Mouse (Mus musculus) stomach, embryonic 15.5 days (tissue): ENCODE measurements around the gene Acsf3. TPM values are rescaled to one million over a fixed set of nuclear protein-coding genes. Genes with fewer than 3 reads are reported as not detected.

Source experiments
- ATAC-seq: fragments of 200-750 bp; cut with Nextera tagmentation; 2 replicates; pipeline ENCODE4 v1.8.0; 2017; ENCODE audit warnings: low read depth, moderate number of reproducible peaks, moderate TSS enrichment; ENCODE audit not compliant: insufficient read depth, low FRiP score
- H3K27ac ChIP-seq: fragments of 300-500 bp; sonication (generic); 2 replicates; pipeline ENCODE4 v1.5.1; 2015; ENCODE audit warnings: mild to moderate bottlenecking, inconsistent platforms
- H3K27me3 ChIP-seq: fragments of 300-500 bp; sonication (generic); replicated peaks from 2 replicates; pipeline ENCODE4 v1.6.1; 2015; ENCODE audit warnings: inconsistent platforms
- H3K36me3 ChIP-seq: fragments of 300-500 bp; sonication (generic); 2 replicates; pipeline ENCODE4 v1.6.1; 2015; ENCODE audit warnings: inconsistent platforms
- H3K4me1 ChIP-seq: fragments of 300-500 bp; sonication (generic); 2 replicates; pipeline ENCODE4 v1.6.1; 2015; ENCODE audit warnings: inconsistent platforms
- H3K4me2 ChIP-seq: fragments of 300-500 bp; sonication (generic); 2 replicates; pipeline ENCODE4 v1.6.1; 2015; ENCODE audit warnings: mild to moderate bottlenecking, inconsistent platforms
- H3K4me3 ChIP-seq: fragments of 300-500 bp; sonication (generic); replicated peaks from 2 replicates; pipeline ENCODE4 v1.5.1; 2015; ENCODE audit warnings: inconsistent platforms
- H3K9ac ChIP-seq: fragments of 300-500 bp; sonication (generic); 2 replicates; pipeline ENCODE4 v1.6.1; 2015; ENCODE audit warnings: inconsistent platforms
- H3K9me3 ChIP-seq: fragments of 300-500 bp; sonication (generic); 2 replicates; pipeline ENCODE4 v1.6.1; 2016; ENCODE audit warnings: inconsistent platforms
- whole genome bisulfite sequencing: fragments of 180-500 bp; shearing (Covaris S2); methylation state at CpG from one replicate; pipeline ENCODE4 v1.1.7; 2015; 5-methylcytosine and 5-hydroxymethylcytosine counted together
- polyA plus RNA-seq: library from polyadenylated mRNA; unstranded; fragments of >200 nt; fragmentation: Nextera tagmentation; extraction: Ambion mirVana; gene quantifications from 2 replicates; pipeline ENCODE4 v1.2.1, GENCODE M21; 2015

Gene Acsf3
- polyA plus RNA-seq, 1 experiment from 2014 or later, result 16.5 TPM

DNA sequence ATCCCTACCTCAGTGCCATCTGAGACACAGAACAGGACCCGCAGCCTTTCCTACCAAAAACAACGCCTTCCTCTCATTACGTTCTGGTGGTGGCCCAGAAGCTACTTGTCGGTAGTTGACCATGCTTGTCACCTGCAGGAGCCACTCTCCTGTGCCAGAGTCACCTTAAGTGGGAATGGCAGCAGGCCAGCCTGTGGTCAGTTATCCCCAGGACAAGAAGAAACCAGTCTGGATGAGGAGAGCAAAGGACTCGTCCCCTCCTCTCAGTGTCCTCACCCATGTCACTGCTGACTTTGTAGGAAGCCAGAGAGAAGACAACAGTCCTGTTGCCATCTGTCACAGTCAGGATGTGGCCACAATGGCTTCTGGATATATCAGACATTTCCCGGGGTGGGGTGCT is 41.7 kb downstream of the Acsf3 start:
- H3K9ac ChIP-seq, result no peak overlapping the region
- H3K4me2 ChIP-seq, result no peak overlapping the region
- H3K9me3 ChIP-seq, result no peaks in the 10 kb centered on the region
- 89% methylated on average over 6 of the region's 6 CpGs for WGBS
- H3K27ac ChIP-seq, result no peak overlapping the region
- ATAC-seq, result no peak
- H3K4me1 ChIP-seq, result no peaks in the 10 kb centered on the region
- H3K4me3 ChIP-seq, result no peak overlapping the region
- H3K27me3 ChIP-seq, result no peaks in the 10 kb centered on the region
- H3K36me3 ChIP-seq, result no peaks in the 10 kb centered on the region

DNA sequence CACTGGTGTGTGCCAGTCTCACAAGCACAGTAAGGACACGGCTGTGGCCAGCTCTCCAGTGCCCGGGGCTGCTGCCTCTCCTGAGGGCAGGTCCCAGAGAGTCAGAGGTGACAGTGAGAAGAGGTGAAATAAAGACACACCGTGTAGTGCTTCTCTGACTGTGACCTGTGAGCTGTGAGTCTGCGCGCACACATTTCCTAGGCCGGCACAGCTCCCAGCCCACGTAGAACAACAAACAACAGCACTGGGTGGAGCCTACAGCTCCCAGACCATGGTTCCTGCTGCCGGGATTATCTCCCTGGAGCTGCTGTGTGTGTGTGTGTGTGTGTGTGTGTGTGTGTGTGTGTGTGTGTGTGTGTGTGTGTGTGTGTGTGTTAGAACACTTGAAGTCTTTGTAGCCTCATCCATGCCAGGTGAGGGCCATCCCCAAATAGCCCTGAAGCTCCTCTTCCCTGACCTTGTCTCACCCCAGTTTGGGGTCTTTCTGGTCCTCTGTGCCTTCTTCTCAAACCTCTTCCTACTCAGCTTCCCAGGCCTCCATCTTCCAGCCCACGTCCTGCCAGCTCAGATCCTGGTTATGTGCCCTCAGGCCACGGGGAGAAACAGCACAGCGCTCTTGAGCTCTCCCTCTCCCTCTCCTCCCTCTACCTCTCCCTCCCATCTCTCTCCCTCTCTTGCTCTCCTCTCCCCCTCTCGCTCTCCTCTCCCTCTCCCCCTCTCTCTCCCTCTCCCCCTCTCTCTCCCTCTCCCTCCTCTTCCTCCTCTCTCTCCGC is 42.6 kb downstream of the Acsf3 start:
- ATAC-seq, result no peak
- WGBS, result 38% methylated on average over 13 of the region's 13 CpGs
- Histone ChIP-seq H3K9ac (no peak overlapping the region), H3K27ac (no peak overlapping the region), H3K4me1 (no peaks in the 10 kb centered on the region), H3K4me3 (no peak overlapping the region), H3K9me3 (no peaks in the 10 kb centered on the region), H3K27me3 (no peaks in the 10 kb centered on the region), H3K36me3 (no peaks in the 10 kb centered on the region), H3K4me2 (no peak overlapping the region)

DNA sequence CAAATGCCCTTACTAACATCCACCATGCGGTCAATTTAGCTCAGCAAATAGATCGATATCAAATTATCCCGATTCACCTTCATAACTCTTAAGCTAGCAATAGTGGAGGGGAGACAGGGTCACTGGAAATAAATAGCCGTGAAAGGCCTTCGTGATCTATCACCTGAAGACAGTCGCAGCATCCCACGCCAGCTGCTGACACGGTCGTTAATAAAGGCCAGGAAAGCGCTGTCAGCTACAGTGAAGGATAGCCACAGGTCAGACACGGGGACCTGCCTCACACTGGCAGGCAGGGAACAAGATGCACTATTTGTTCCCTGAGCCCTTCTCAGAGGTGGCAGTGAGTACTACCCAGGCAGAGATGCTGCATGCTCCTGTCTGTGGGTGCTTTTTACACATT is 44.5 kb downstream of the Acsf3 start:
- no peaks in the 10 kb centered on the region for H3K9me3 ChIP-seq
- no peak overlapping the region for H3K27ac ChIP-seq
- no peak overlapping the region for H3K4me3 ChIP-seq
- no peaks in the 10 kb centered on the region for H3K36me3 ChIP-seq
- H3K4me1 ChIP-seq, result no peaks in the 10 kb centered on the region; the same call in 1 of the 2 replicates
- no peaks in the 10 kb centered on the region for H3K27me3 ChIP-seq
- 31% methylated on average over 11 of the region's 11 CpGs for WGBS
- H3K9ac ChIP-seq, result no peak overlapping the region
- ATAC-seq, result no peak
- H3K4me2 ChIP-seq, result no peak overlapping the region

DNA sequence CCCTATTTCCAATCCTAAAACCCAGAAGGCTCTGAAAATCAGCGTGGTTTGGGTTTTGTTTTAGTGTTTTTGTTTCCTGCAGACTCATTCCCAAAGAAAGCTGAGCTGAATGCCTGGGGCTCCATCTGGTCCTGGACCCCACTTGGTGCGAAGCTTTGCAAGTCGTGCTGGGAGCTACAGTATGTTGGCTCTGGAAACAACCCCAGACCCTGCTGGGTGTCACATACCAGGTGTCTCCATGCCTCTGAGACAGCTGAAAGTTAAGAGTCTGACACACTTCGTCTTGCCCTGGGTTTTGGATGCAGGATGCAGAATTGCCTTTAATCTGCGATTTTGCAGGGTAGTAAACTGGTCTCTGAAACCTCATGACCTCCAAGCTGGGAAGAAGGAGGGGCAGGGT is 49.3 kb downstream of the Acsf3 start:
- Histone ChIP-seq H3K27ac (no peak overlapping the region), H3K9me3 (no peaks in the 10 kb centered on the region), H3K9ac (no peak overlapping the region), H3K27me3 (no peaks in the 10 kb centered on the region), H3K36me3 (no peaks in the 10 kb centered on the region), H3K4me3 (no peak overlapping the region), H3K4me1 (no peaks in the 10 kb centered on the region; the same call in 1 of the 2 replicates), H3K4me2 (no peak overlapping the region)
- WGBS, result 53% methylated on average over 5 of the region's 5 CpGs
- ATAC-seq, result no peak

DNA sequence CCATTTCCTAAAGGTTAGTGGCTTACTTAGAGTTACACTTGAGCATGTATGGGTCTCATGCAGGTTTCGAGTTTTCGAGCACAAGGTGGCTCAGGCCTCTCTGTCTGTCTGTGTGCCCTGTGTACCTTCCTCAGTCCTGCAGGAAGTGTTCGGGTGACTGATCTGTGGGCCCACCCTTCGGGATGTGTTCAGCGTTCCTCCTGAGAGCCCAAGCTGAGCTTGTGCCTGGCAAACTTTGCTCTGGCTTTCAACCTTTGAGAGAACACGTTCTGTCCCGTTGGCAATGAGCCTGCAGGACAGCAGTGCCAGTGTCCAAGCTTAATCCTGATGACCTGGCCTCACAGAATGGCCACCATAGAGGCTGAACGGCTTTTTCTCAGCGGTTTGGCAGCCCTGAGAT is 49.7 kb downstream of the Acsf3 start:
- Histone ChIP-seq H3K9me3 (no peaks in the 10 kb centered on the region), H3K4me2 (no peak overlapping the region), H3K36me3 (no peaks in the 10 kb centered on the region), H3K4me1 (no peaks in the 10 kb centered on the region; the same call in 1 of the 2 replicates), H3K27me3 (no peaks in the 10 kb centered on the region), H3K9ac (no peak overlapping the region), H3K27ac (no peak overlapping the region), H3K4me3 (no peak overlapping the region)
- no peak for ATAC-seq
- WGBS, result 79% methylated on average over 9 of the region's 9 CpGs

DNA sequence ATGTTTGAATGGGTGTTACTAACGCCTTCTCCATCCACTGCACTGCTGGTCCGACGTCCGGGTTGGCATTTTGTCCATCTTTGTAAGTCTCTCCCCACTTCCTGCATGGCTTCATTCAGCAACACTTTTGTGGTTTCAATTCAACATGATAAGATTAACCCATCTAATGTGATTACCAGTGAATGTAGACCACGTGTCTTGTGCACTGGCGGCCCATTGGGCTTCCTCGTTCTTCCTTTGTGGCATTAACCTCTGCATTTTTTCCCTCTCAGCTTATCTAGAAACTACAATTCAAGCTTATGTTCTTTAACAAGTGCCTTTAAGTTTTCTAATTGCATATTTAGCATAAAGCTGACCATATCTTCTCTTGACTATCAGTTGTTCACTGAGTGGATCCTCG is 50.1 kb downstream of the Acsf3 start:
- no peaks in the 10 kb centered on the region for H3K27me3 ChIP-seq
- 76% methylated on average over 8 of the region's 8 CpGs for WGBS
- no peak for ATAC-seq

DNA sequence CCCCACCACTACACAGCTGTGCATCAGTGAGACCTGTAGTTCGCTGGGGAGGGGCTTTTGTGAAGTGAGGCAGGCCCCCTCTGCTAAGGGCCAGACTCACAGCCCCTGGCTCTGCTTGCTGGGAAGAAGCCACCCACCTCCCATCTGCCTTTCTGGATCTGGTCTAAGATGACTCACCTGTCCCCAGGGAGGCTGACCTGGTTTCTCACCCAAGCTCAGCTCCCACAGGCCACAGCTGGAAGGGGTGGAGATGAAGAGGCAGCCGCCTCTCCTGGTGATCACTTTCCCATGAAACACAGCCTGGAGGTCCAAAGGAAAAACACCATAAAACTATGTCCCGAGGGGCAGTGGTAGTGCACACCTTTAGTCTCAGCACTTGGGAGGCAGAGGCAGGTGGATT is 54.1 kb downstream of the Acsf3 start:
- 76% methylated on average over 3 of the region's 3 CpGs for WGBS
- Histone ChIP-seq H3K4me2 (no peak overlapping the region), H3K4me3 (no peak overlapping the region), H3K9me3 (no peaks in the 10 kb centered on the region), H3K36me3 (no peaks in the 10 kb centered on the region), H3K4me1 (no peaks in the 10 kb centered on the region; the same call in 1 of the 2 replicates), H3K9ac (no peak overlapping the region), H3K27me3 (no peaks in the 10 kb centered on the region), H3K27ac (no peak overlapping the region)
- ATAC-seq, result no peak

More for the DNA sequence above, 50.1 kb downstream of the Acsf3 start:
- Histone ChIP-seq H3K4me3 (no peak overlapping the region), H3K4me2 (no peak overlapping the region), H3K9ac (no peak overlapping the region), H3K9me3 (no peaks in the 10 kb centered on the region), H3K27ac (no peak overlapping the region), H3K4me1 (no peaks in the 10 kb centered on the region; the same call in 1 of the 2 replicates), H3K36me3 (no peaks in the 10 kb centered on the region)

DNA sequence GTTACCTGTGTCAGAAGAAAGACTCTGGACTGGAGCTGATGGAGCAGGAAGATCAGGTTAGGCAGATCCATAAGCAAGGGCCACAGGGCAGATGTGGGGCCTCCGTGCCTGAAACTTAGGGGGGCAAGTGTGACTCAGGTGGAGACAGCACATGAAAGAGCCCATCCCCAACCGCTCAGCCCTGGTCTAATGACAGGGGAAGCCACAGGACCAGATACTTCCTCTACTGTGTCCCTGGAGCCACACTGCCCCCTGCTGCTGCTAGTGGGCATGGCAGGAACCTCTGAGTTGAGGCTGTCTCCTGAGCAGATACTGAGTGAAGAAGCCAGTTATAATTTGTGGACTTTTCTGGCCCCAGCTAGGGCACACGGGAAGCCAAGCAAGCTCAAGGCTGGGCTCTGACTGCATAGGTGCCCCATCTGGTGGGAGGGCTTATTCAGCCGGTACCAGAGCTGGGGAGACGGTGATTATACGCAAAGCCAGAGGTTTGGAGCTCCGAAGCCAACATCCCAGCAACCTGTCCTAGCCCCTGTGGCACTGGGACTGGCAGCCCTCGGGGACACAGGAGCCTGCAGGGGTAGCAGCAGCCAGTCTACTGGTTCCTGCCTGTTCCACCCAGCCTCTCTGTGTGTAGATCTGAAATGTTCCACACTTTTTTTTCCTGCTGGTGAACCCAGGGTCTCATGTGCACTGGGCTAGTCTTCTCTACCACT is 55.2 kb downstream of the Acsf3 start:
- Histone ChIP-seq H3K4me1 (no peaks in the 10 kb centered on the region), H3K27ac (no peak overlapping the region), H3K27me3 (no peaks in the 10 kb centered on the region), H3K4me2 (no peak overlapping the region), H3K36me3 (no peaks in the 10 kb centered on the region), H3K9ac (no peak overlapping the region), H3K9me3 (no peaks in the 10 kb centered on the region), H3K4me3 (no peak overlapping the region)
- peak; percentile 34 for ATAC-seq
- WGBS, result 39% methylated on average over 8 of the region's 8 CpGs

DNA sequence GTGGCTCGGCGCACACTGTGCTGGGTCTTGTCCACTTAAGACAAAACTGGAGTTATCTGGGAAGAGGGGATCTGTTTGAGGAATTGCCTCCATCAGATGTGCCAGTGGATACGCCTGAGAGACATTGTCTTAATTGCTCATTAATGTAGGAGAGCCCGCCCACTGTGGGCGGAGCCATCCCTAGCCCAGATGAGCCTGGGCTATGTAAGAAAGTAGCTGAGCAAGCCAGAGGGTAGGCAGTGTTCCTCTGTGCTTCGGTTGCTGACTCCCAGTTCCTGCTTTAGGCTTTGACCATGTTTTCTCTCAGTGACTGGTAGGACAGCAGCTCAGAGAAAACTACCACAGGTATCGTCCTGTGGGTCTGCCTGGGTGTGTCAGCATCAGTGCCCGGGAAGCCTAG is 59.1 kb downstream of the Acsf3 start:
- H3K4me3 ChIP-seq, result no peak overlapping the region
- no peaks in the 10 kb centered on the region for H3K36me3 ChIP-seq
- no peak overlapping the region for H3K9ac ChIP-seq
- no peak overlapping the region for H3K4me2 ChIP-seq
- no peaks in the 10 kb centered on the region for H3K9me3 ChIP-seq
- no peak overlapping the region for H3K27ac ChIP-seq
- 83% methylated on average over 8 of the region's 8 CpGs for WGBS
- H3K4me1 ChIP-seq, result no peaks in the 10 kb centered on the region
- no peaks in the 10 kb centered on the region for H3K27me3 ChIP-seq
- no peak for ATAC-seq

DNA sequence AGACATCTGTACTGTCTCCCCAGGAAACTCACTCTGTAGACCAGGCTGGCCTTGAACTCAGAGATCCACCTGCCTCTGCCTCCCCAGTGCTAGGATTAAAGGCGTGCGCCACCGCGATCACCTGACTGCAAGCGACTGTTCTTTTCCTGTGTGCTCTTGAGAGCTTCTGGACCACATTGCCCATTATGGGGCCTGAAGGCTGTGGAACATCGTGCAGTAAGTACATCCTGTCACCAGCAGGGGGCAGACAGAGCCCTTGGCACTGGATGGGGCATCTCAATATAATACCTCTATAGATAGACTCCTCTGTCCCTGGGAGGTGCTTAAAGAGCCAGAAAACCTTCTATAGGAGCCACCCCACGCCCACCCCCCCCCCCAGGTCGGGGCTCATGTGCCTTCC is 59.7 kb downstream of the Acsf3 start:
- Histone ChIP-seq H3K9me3 (no peaks in the 10 kb centered on the region), H3K36me3 (no peaks in the 10 kb centered on the region), H3K4me3 (no peak overlapping the region), H3K4me1 (no peaks in the 10 kb centered on the region), H3K27ac (no peak overlapping the region), H3K4me2 (no peak overlapping the region), H3K27me3 (no peaks in the 10 kb centered on the region), H3K9ac (no peak overlapping the region)
- peak; percentile 48; the same call in 1 of the 2 replicates for ATAC-seq
- WGBS, result 29% methylated on average over 8 of the region's 8 CpGs

DNA sequence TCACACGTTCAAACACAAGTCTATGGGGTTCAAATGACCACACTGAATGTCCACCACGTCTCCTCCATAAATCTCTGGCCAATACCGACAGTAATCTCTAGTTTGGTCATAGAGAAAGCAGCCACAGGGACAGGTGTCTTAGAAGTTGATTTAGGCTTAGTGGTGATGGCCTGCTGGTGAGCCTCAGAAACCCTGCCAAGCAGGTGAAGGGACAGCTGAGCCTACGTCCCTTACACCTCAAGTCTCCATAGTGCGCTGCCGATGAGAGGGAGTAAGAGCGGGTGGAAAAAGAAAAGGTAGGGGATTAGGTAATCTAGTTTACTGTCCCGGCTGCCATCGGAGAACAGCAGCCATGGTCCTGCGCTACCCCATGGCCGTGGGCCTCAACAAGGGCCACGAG is 60.9 kb downstream of the Acsf3 start:
- Histone ChIP-seq H3K4me1 (no peaks in the 10 kb centered on the region), H3K4me3 (no peak overlapping the region), H3K9me3 (no peaks in the 10 kb centered on the region), H3K4me2 (no peak overlapping the region), H3K36me3 (no peaks in the 10 kb centered on the region), H3K27me3 (no peaks in the 10 kb centered on the region), H3K27ac (no peak overlapping the region), H3K9ac (no peak overlapping the region)
- WGBS, result 78% methylated on average over 12 of the region's 12 CpGs
- ATAC-seq, result no peak

DNA sequence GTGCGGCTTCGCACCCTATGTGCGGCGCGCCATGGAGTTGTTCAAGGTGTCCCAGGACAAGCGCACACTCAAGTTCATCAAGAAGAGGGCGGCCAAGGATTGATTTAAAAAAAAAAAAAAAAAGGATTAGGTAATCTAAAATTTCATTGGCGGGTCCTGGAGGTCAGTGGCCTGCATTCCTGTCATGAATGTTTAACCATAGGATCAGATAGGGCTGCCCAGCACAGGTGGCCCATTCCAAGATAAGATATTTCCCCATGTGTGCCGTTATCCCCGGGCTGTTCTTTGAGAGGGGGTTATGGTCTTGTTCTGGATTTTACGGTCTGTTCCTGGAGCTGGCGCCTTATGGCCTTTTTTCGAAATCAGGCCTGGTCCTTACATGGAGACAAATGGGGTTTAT is 61.4 kb downstream of the Acsf3 start:
- ATAC-seq, result peak; percentile 53; the same call in 1 of the 2 replicates
- H3K4me2 ChIP-seq, result no peak overlapping the region
- no peak overlapping the region for H3K27ac ChIP-seq
- no peaks in the 10 kb centered on the region for H3K27me3 ChIP-seq
- H3K4me1 ChIP-seq, result no peaks in the 10 kb centered on the region
- H3K9me3 ChIP-seq, result no peaks in the 10 kb centered on the region
- 79% methylated on average over 13 of the region's 13 CpGs for WGBS
- H3K36me3 ChIP-seq, result no peaks in the 10 kb centered on the region
- no peak overlapping the region for H3K9ac ChIP-seq
- H3K4me3 ChIP-seq, result no peak overlapping the region
